Mouse (Mus musculus) lung, adult 2 months (tissue): ENCODE data around the gene Rab11a.

ENCODE experiments used
- CTCF ChIP-seq: fragments of 200-500 bp; IDR thresholded peaks from 2 replicates; pipeline ENCODE4 v1.5.1; 2011; ENCODE audit warnings: mild to moderate bottlenecking, low read length, control low read depth; ENCODE audit not compliant: insufficient read depth
- POLR2A ChIP-seq: fragments of 200-500 bp; IDR thresholded peaks from 2 replicates; pipeline ENCODE4 v1.6.1; 2011; ENCODE audit warnings: low read depth, mild to moderate bottlenecking, control low read depth, low read length, borderline replicate concordance; ENCODE audit errors: extremely low read depth

GRCm38 (mm10) chr9:64766136-64766535 lies 28.6 kb upstream of the Rab11a start:
- TF ChIP-seq CTCF (no peak), POLR2A (no peak)
